Mouse (Mus musculus) bone marrow macrophage, adult 2 months (primary cell): Measurements from ENCODE around the gene Fbxo7.

Experiments used
- CTCF ChIP-seq: IDR thresholded peaks from 2 replicates; pipeline ENCODE4 v1.5.1; 2012; ENCODE audit warnings: low read depth, mild to moderate bottlenecking, low read length, moderate library complexity
- POLR2A ChIP-seq: IDR thresholded peaks from 2 replicates; pipeline ENCODE4 v1.6.1; 2012; ENCODE audit warnings: mild to moderate bottlenecking, low read depth, low read length, borderline replicate concordance

DNA sequence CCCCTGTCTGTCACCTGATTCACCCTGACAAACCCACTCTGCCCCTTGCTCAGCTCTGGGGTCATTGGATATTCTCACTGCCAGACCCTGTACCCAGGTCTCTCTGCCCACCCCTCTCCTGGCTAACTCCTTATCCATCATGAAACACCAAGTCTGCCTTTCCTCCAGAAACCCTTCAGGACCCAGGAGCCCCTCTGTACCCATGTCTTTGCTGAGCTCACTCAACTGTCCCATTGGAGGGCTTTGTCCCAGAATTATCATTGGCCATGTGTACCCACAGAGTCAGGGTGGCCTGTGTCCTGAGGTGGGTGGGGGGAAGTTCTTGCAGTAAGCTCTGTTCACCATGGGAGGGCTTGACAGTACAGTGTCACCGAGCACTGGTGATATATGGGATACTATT is 43.9 kb downstream of the Fbxo7 start:
- no peak for TF ChIP-seq CTCF
- no peak for TF ChIP-seq POLR2A
